Mouse (Mus musculus): Measurements from ENCODE around the gene Clba1. TPM values are rescaled to one million over a fixed set of nuclear protein-coding genes. Genes with fewer than 3 reads are reported as not detected.

Clba1 gene
- polyA plus RNA-seq, 1 experiment from 2014 or later: 7.6 TPM

GRCm38 (mm10) chr12:112795466-112796104 is 13.2 kb upstream of the Clba1 start:
- Histone ChIP-seq H3K27ac (replicated peaks) (peak overlapping the region; percentile 86; the same call in 1 of the 2 replicates), H3K4me3 (peak overlapping the region; percentile 23; the same call in 1 of the 2 replicates), H3K9me3 (no peaks in the 10 kb centered on the region), H3K4me2 (peak overlapping the region; percentile 52), H3K27me3 (replicated peaks) (peaks cover 31% of the 10 kb centered on the region), H3K4me1 (peaks cover 63% of the 10 kb centered on the region), H3K9ac (peak overlapping the region; percentile 60), H3K36me3 (no peaks in the 10 kb centered on the region)
- ATAC-seq (ENCODE audit: extremely low read depth, insufficient number of reproducible peaks, low FRiP score, low TSS enrichment): 0 out of 2 replicates have a peak, but pooled peaks have one; percentile 12
- WGBS: 56% methylated on average over 18 of the region's 18 CpGs

GRCm38 (mm10) chr12:112796551-112797510 is 11.9 kb upstream of the Clba1 start:
- H3K4me3 ChIP-seq: no peak overlapping the region
- H3K9me3 ChIP-seq: no peaks in the 10 kb centered on the region
- H3K36me3 ChIP-seq: no peaks in the 10 kb centered on the region
- 42% methylated on average over 17 of the region's 17 CpGs for WGBS
- H3K27me3 ChIP-seq (replicated peaks): peaks cover 43% of the 10 kb centered on the region
- ATAC-seq (ENCODE audit: extremely low read depth, insufficient number of reproducible peaks, low FRiP score, low TSS enrichment): no peak
- no peak overlapping the region for H3K27ac ChIP-seq (replicated peaks)
- H3K9ac ChIP-seq: 0 out of 2 replicates have a peak overlapping the region, but pooled peaks have one; percentile 33
- H3K4me2 ChIP-seq: no peak overlapping the region
- H3K4me1 ChIP-seq: peaks cover 69% of the 10 kb centered on the region

- no peak overlapping the region for H3K4me2 ChIP-seq
- 46% methylated on average over 15 of the region's 15 CpGs for WGBS
- ATAC-seq (ENCODE audit: extremely low read depth, insufficient number of reproducible peaks, low FRiP score, low TSS enrichment): no peak
- H3K27me3 ChIP-seq (replicated peaks): peaks cover 45% of the 10 kb centered on the region
- H3K36me3 ChIP-seq: no peaks in the 10 kb centered on the region
- no peak overlapping the region; the same call in 1 of the 2 replicates for H3K9ac ChIP-seq
- no peak overlapping the region for H3K27ac ChIP-seq (replicated peaks)
- H3K4me1 ChIP-seq: peaks cover 74% of the 10 kb centered on the region
- no peaks in the 10 kb centered on the region for H3K9me3 ChIP-seq
- no peak overlapping the region for H3K4me3 ChIP-seq
These were observed 10.9 kb upstream of the Clba1 start for GRCm38 (mm10) chr12:112797672-112798331.

GRCm38 (mm10) chr12:112798332-112798681 is 10.4 kb upstream of the Clba1 start:
- H3K4me3 ChIP-seq: no peak overlapping the region
- H3K9me3 ChIP-seq: no peaks in the 10 kb centered on the region
- no peak for ATAC-seq (ENCODE audit: extremely low read depth, insufficient number of reproducible peaks, low FRiP score, low TSS enrichment)
- H3K27me3 ChIP-seq (replicated peaks): peaks cover 50% of the 10 kb centered on the region
- peaks cover 69% of the 10 kb centered on the region for H3K4me1 ChIP-seq
- no peak overlapping the region for H3K9ac ChIP-seq
- H3K27ac ChIP-seq (replicated peaks): no peak overlapping the region
- WGBS: 28% methylated on average over 5 of the region's 5 CpGs
- no peak overlapping the region for H3K4me2 ChIP-seq
- H3K36me3 ChIP-seq: no peaks in the 10 kb centered on the region

GRCm38 (mm10) chr12:112798716-112799115 is 10.0 kb upstream of the Clba1 start:
- WGBS: 66% methylated on average over 5 of the region's 5 CpGs

GRCm38 (mm10) chr12:112799237-112799970 is 9.3 kb upstream of the Clba1 start:
- Histone ChIP-seq H3K9me3 (no peaks in the 10 kb centered on the region), H3K4me1 (peaks cover 69% of the 10 kb centered on the region), H3K4me3 (no peak overlapping the region), H3K27me3 (replicated peaks) (peaks cover 61% of the 10 kb centered on the region), H3K27ac (replicated peaks) (no peak overlapping the region), H3K9ac (no peak overlapping the region), H3K36me3 (no peaks in the 10 kb centered on the region), H3K4me2 (no peak overlapping the region)
- 72% methylated on average over 10 of the region's 10 CpGs for WGBS
- ATAC-seq (ENCODE audit: extremely low read depth, insufficient number of reproducible peaks, low FRiP score, low TSS enrichment): no peak

More at GRCm38 (mm10) chr12:112798716-112799115, 10.0 kb upstream of the Clba1 start:
- Histone ChIP-seq H3K4me1 (peaks cover 69% of the 10 kb centered on the region), H3K36me3 (no peaks in the 10 kb centered on the region), H3K9ac (no peak overlapping the region), H3K27me3 (replicated peaks) (peaks cover 54% of the 10 kb centered on the region), H3K4me3 (no peak overlapping the region), H3K27ac (replicated peaks) (no peak overlapping the region), H3K4me2 (no peak overlapping the region), H3K9me3 (no peaks in the 10 kb centered on the region)
- no peak for ATAC-seq (ENCODE audit: extremely low read depth, insufficient number of reproducible peaks, low FRiP score, low TSS enrichment)

GRCm38 (mm10) chr12:112800476-112800875 is 8.3 kb upstream of the Clba1 start:
- Histone ChIP-seq H3K27me3 (replicated peaks) (peaks cover 68% of the 10 kb centered on the region), H3K9me3 (no peaks in the 10 kb centered on the region), H3K36me3 (no peaks in the 10 kb centered on the region), H3K4me2 (no peak overlapping the region), H3K27ac (replicated peaks) (no peak overlapping the region), H3K4me3 (no peak overlapping the region), H3K9ac (no peak overlapping the region), H3K4me1 (peaks cover 58% of the 10 kb centered on the region)
- ATAC-seq (ENCODE audit: extremely low read depth, insufficient number of reproducible peaks, low FRiP score, low TSS enrichment): no peak
- WGBS: 10% methylated on average over 4 of the region's 4 CpGs

- ATAC-seq (ENCODE audit: extremely low read depth, insufficient number of reproducible peaks, low FRiP score, low TSS enrichment): no peak
These were observed 6.6 kb upstream of the Clba1 start, which contains the start of gene Ahnak2 for GRCm38 (mm10) chr12:112801864-112802846. TSS of gene Ahnak2 (minus strand) at chr12:112802657.

GRCm38 (mm10) chr12:112802917-112803316 is 5.8 kb upstream of the Clba1 start:
- WGBS: 12% methylated on average over 3 of the region's 3 CpGs
- no peak overlapping the region; the same call in 1 of the 2 replicates for H3K4me3 ChIP-seq
- peak overlapping the region; percentile 100 for H3K4me2 ChIP-seq

More at GRCm38 (mm10) chr12:112801864-112802846, 6.6 kb upstream of the Clba1 start, which contains the start of gene Ahnak2:
- Histone ChIP-seq H3K36me3 (no peaks in the 10 kb centered on the region), H3K4me2 (peak within 1 kb of the TSS; percentile 100), H3K4me1 (peaks cover 41% of the 10 kb centered on the region), H3K4me3 (peak within 1 kb of the TSS; percentile 66), H3K9ac (peak within 1 kb of the TSS; percentile 82), H3K9me3 (no peaks in the 10 kb centered on the region), H3K27ac (replicated peaks) (no peak within 1 kb of the TSS), H3K27me3 (replicated peaks) (peaks cover 74% of the 10 kb centered on the region)
- 5% methylated on average over 54 of the region's 69 CpGs for WGBS

GRCm38 (mm10) chr12:112804046-112804445 is 4.7 kb upstream of the Clba1 start:
- 35% methylated on average over 13 of the region's 13 CpGs for WGBS
- no peak for ATAC-seq (ENCODE audit: extremely low read depth, insufficient number of reproducible peaks, low FRiP score, low TSS enrichment)
- Histone ChIP-seq H3K36me3 (no peaks in the 10 kb centered on the region), H3K4me2 (no peak overlapping the region), H3K9me3 (no peaks in the 10 kb centered on the region), H3K4me1 (peaks cover 34% of the 10 kb centered on the region), H3K9ac (peak overlapping the region; percentile 38; the same call in 1 of the 2 replicates), H3K27me3 (replicated peaks) (peaks cover 71% of the 10 kb centered on the region), H3K4me3 (no peak overlapping the region), H3K27ac (replicated peaks) (no peak overlapping the region)

More at GRCm38 (mm10) chr12:112802917-112803316, 5.8 kb upstream of the Clba1 start:
- Histone ChIP-seq H3K9ac (no peak overlapping the region), H3K36me3 (no peaks in the 10 kb centered on the region), H3K27ac (replicated peaks) (no peak overlapping the region), H3K27me3 (replicated peaks) (peaks cover 74% of the 10 kb centered on the region), H3K9me3 (no peaks in the 10 kb centered on the region), H3K4me1 (peaks cover 34% of the 10 kb centered on the region)
- ATAC-seq (ENCODE audit: extremely low read depth, insufficient number of reproducible peaks, low FRiP score, low TSS enrichment): no peak
